Mouse (Mus musculus) ES-Bruce4 (cell line): ENCODE measurements at regions not wholly inside any gene's neighbourhood (a gene's known extent, or its start where the extent isn't known, plus 50 kb on each side); places are given as distances from the start of the nearest gene placed in this dataset.

ENCODE experiments used
- H3K27ac ChIP-seq: 2 replicates; pipeline ENCODE4 v1.5.1; 2012; ENCODE audit warnings: low read length, inconsistent platforms; ENCODE audit not compliant: insufficient read depth
- H3K27me3 ChIP-seq: 2 replicates; pipeline ENCODE4 v1.6.1; 2012; ENCODE audit warnings: mild to moderate bottlenecking, low read length, inconsistent platforms; ENCODE audit not compliant: control insufficient read depth, poor library complexity, insufficient read depth, severe bottlenecking
- H3K36me3 ChIP-seq: 2 replicates; pipeline ENCODE4 v1.6.1; 2012; ENCODE audit warnings: inconsistent platforms, mild to moderate bottlenecking, low read length, moderate library complexity; ENCODE audit not compliant: control insufficient read depth, poor library complexity, insufficient read depth, severe bottlenecking
- H3K4me1 ChIP-seq: one replicate; pipeline ENCODE4 v1.8.1; 2011; ENCODE audit warnings: low read length; ENCODE audit not compliant: control insufficient read depth, insufficient read depth
- H3K4me3 ChIP-seq: 2 replicates; pipeline ENCODE4 v1.5.1; 2011; ENCODE audit warnings: low read depth, mild to moderate bottlenecking, low read length
- H3K9ac ChIP-seq: 2 replicates; pipeline ENCODE4 v1.6.1; 2012; ENCODE audit warnings: low read depth, mild to moderate bottlenecking, inconsistent platforms; ENCODE audit not compliant: poor library complexity, severe bottlenecking
- H3K9me3 ChIP-seq: replicated peaks from 2 replicates; pipeline ENCODE4 v1.6.1; 2012; ENCODE audit warnings: mild to moderate bottlenecking, low read length, inconsistent platforms; ENCODE audit not compliant: control insufficient read depth, poor library complexity, insufficient read depth, severe bottlenecking
- CTCF ChIP-seq: IDR thresholded peaks from one replicate; pipeline ENCODE4 v1.8.1; 2011; ENCODE audit warnings: low read depth, low read length
- EP300 ChIP-seq: IDR thresholded peaks from 2 replicates; pipeline ENCODE4 v1.6.1; 2011; ENCODE audit warnings: low read depth, low read length; ENCODE audit not compliant: insufficient read depth
- POLR2A ChIP-seq: IDR thresholded peaks from one replicate; pipeline ENCODE4 v1.8.1; 2011; ENCODE audit warnings: low read length; ENCODE audit not compliant: insufficient read depth

DNA sequence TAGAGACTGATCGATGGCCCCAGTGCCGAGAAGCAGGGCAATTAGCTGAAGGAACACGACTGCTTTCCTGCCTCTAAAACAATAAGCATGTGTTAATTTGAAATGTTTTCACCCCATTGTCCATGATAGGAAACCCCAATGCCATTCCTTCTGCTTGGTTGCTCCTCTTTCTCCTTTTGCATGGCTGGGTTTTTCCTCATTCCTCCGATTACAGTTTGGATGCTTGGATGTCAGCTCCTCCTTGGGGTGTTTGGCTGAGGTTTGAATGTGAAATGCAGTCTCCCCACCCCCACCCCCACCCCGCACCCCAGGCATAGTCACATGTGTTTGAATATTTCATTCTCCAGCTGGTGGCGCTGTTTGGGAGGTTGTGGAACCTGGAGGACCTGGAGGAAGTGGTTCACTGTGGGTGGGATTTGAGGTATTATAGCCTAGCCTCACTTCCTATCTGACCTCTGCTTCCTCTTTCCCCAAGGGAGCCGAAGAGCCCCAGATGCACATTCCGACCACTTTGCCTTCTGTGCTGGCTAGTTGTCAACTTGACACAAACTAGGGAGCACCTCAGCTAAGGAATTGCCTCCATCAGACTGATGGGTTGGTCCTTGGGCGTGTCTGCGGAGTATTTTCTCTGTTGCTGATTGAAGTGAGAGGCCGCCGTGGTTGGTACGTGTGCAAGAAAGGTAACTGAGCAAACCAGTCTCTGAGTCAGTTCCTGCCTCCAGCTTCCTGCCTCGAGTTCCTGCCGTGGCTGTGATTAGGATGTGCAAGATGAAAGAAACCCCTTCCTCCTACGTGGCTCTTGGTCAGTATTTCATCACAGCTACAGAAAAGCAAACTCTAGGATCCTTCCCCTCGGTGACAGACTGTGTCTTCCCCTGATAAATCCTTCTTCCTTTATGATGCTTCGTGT, 128.6 kb upstream of the Grik3 start:
- peak; percentile 30 for TF ChIP-seq CTCF
- no peak for TF ChIP-seq EP300
- no peaks in the 10 kb centered on the region for H3K9me3 ChIP-seq
- H3K9ac ChIP-seq = no peak overlapping the region
- no peaks in the 10 kb centered on the region for H3K27me3 ChIP-seq
- no peak overlapping the region for H3K27ac ChIP-seq
- H3K4me3 ChIP-seq = no peak overlapping the region
- H3K4me1 ChIP-seq = no peaks in the 10 kb centered on the region
- H3K36me3 ChIP-seq = no peaks in the 10 kb centered on the region

DNA sequence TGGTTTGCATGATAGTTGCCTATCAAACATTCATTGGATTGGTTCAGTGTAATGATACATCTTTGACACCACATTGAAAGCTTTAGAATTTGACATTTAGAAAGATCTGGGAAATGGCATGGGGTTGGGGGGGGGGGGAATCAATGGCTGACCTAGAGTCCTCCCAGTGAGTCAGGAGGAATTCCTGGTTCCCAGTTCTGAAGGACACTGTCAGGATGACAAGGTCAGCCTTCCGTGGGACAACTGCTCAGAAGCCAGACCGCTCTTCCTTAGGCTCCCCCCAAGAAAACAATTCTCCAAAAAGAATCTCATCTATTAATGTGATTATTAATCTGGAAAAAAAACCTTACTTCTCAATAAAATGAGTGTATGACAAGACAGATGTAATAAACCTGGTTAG, 132.1 kb upstream of the Grik3 start:
- H3K27me3 ChIP-seq = no peaks in the 10 kb centered on the region
- no peaks in the 10 kb centered on the region for H3K9me3 ChIP-seq
- H3K36me3 ChIP-seq = no peaks in the 10 kb centered on the region
- no peak for TF ChIP-seq EP300
- TF ChIP-seq CTCF = no peak
- no peak for TF ChIP-seq POLR2A
- H3K27ac ChIP-seq = no peak overlapping the region
- H3K4me3 ChIP-seq = no peak overlapping the region
- no peaks in the 10 kb centered on the region for H3K4me1 ChIP-seq
- no peak overlapping the region for H3K9ac ChIP-seq

DNA sequence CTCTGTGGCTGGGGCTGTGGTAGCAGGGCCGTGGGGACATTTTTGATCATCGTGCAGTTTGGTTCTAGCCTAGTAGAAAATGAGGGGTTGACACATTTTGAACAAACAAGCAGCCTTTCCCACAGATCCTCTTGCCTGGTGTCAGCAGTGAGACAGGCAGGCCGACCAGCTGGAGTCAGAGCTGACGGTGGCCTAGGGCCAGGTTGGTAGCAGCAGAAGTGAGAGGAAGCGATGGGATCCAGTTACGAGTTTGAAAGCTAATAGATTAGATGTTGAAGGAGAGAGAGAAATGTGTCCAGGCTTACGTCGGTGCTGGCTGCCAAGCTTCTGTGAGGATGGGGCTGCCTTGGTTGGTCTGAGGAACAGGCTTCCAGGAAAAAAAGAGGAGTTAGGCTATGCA, 134.1 kb upstream of the Grik3 start:
- Histone ChIP-seq H3K27ac (no peak overlapping the region), H3K27me3 (no peaks in the 10 kb centered on the region), H3K9me3 (no peaks in the 10 kb centered on the region), H3K4me3 (no peak overlapping the region), H3K4me1 (no peaks in the 10 kb centered on the region), H3K36me3 (no peaks in the 10 kb centered on the region), H3K9ac (no peak overlapping the region)
- TF ChIP-seq EP300 (no peak), POLR2A (no peak), CTCF (no peak)

DNA sequence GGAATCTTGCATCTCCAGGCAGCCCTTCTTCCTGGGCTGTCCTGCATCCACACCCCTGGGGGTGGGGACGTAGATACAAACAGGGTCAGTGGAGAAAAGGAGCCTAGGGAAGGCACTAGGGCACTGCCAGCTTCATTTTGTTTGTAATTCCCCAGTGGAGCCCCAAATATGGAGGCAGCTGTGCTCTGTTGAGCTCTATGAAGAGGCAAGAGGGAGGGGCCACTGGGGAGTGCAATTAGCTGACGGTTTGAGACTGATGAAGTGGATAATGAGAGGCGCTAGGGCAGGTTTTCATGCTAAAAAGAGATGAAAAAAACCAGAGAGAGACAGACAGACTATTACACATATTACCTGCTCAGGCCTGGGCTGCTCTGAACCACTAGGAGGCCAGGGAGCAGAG, 135.8 kb upstream of the Grik3 start:
- H3K27ac ChIP-seq = no peak overlapping the region
- H3K27me3 ChIP-seq = no peaks in the 10 kb centered on the region
- TF ChIP-seq POLR2A (no peak), CTCF (no peak), EP300 (no peak)

DNA sequence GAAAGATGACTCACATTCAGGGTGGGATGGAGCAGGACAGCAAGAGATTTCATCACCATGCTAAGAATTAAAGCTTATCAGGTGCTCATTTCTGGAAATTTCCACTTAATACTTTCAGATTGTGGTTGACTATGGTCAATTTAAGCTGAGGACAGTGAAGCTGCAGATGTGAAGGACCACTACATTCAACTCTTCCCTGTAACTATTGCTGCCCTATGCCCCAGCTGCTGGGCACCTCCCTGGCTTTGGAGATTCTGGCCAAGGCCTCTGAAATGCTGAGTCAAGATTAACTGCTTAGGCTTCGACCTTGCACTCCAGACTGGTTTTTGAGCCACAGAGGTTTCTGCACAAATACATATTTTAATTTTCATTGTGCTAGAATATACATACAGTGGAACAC, 140.4 kb upstream of the Grik3 start:
- TF ChIP-seq EP300 (no peak), POLR2A (no peak), CTCF (no peak)
- H3K4me3 ChIP-seq = no peak overlapping the region
- no peaks in the 10 kb centered on the region for H3K27me3 ChIP-seq
- H3K36me3 ChIP-seq = no peaks in the 10 kb centered on the region
- H3K27ac ChIP-seq = no peak overlapping the region
- no peaks in the 10 kb centered on the region for H3K4me1 ChIP-seq
- H3K9me3 ChIP-seq = no peaks in the 10 kb centered on the region
- no peak overlapping the region for H3K9ac ChIP-seq

More for the DNA sequence above, 135.8 kb upstream of the Grik3 start:
- Histone ChIP-seq H3K4me3 (no peak overlapping the region), H3K9ac (no peak overlapping the region), H3K4me1 (no peaks in the 10 kb centered on the region), H3K9me3 (no peaks in the 10 kb centered on the region), H3K36me3 (no peaks in the 10 kb centered on the region)

DNA sequence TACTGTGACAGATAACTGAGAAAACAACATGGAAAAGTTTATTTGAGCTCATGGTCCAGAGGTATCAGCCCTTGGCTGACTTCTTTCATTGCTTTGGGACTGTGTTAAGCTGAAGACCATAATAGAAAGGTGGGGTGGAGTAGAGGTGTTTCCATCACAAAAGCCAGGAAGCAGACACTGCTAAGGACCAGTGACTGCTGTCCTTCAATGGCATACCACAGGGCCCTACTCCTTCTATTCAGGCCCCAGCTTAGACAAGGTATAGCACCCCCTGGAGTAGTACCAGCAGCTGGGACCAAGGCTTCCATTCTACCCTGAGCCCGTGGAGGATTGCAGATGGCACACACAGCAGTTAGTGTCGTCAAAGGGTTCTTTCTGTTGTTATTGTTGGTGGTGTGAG, 151.4 kb upstream of the Grik3 start:
- Histone ChIP-seq H3K36me3 (no peaks in the 10 kb centered on the region), H3K27ac (no peak overlapping the region), H3K27me3 (no peaks in the 10 kb centered on the region), H3K9me3 (no peaks in the 10 kb centered on the region), H3K9ac (no peak overlapping the region), H3K4me3 (no peak overlapping the region), H3K4me1 (no peaks in the 10 kb centered on the region)
- TF ChIP-seq EP300 (peak; percentile 38; the same call in 1 of the 2 replicates), POLR2A (no peak), CTCF (peak; percentile 19)
